In genomic region chr2:168450977-168451376, GRCm38 (mm10) we compare ENCODE assay signal across 8 mouse cellular contexts.
DNase-seq lines count a peak whose midpoint lies in the region; ATAC-seq lines count a peak whose summit lies in the region.

No protein-coding gene starts in this region.

- peaks cover 3% of the 10 kb centered on the region; the same call in 1 of the 2 replicates for H3K4me1 ChIP-seq in midbrain, embryonic 11.5 days (ENCODE audit: control insufficient read depth, insufficient read depth, low read length)
- H3K4me1 ChIP-seq in midbrain, embryonic 16.5 days (ENCODE audit: control insufficient read depth, insufficient read depth, low read length), result no peaks in the 10 kb centered on the region
- H3K4me1 ChIP-seq in embryonic facial prominence, embryonic 15.5 days, result peaks cover 27% of the 10 kb centered on the region

- H3K27me3 ChIP-seq in midbrain, embryonic 11.5 days (ENCODE audit: control insufficient read depth, insufficient read depth, low read length), result no peaks in the 10 kb centered on the region
- H3K27me3 ChIP-seq in midbrain, embryonic 16.5 days (ENCODE audit: control insufficient read depth, insufficient read depth, low read depth, low read length), result no peaks in the 10 kb centered on the region
- no peaks in the 10 kb centered on the region for H3K27me3 ChIP-seq in embryonic facial prominence, embryonic 15.5 days

- H3K36me3 ChIP-seq in midbrain, embryonic 11.5 days (ENCODE audit: control insufficient read depth, insufficient read depth, low read length), result no peaks in the 10 kb centered on the region
- H3K36me3 ChIP-seq in midbrain, embryonic 16.5 days (ENCODE audit: control insufficient read depth, insufficient read depth, low read length), result no peaks in the 10 kb centered on the region
- H3K36me3 ChIP-seq in embryonic facial prominence, embryonic 15.5 days, result no peaks in the 10 kb centered on the region

- peak; percentile 66 to 75 for DNase-seq in cerebellum, postnatal 14 days
- no peak for DNase-seq in cerebellum, adult 9-10 months
- DNase-seq in midbrain, embryonic 11.5 days (ENCODE audit: low spot score, missing footprints), result peak; percentile 96
- DNase-seq in retina, postnatal 7 days (ENCODE audit: low read depth, low spot score), result peak; percentile 37
- no peak for DNase-seq in urinary bladder, adult 2 months (ENCODE audit: low spot score)
- DNase-seq in frontal cortex, postnatal 36 days (ENCODE audit: low spot score in 2 of 2), result no peak

- 14% methylated on average over 3 of the region's 3 CpGs for WGBS in midbrain, embryonic 11.5 days
- 11% methylated on average over 3 of the region's 3 CpGs for WGBS in midbrain, embryonic 16.5 days
- WGBS in embryonic facial prominence, embryonic 15.5 days, result 15% methylated on average over 3 of the region's 3 CpGs

- ATAC-seq in midbrain, embryonic 11.5 days (ENCODE audit: low FRiP score), result no peak
- ATAC-seq in midbrain, embryonic 16.5 days, result no peak
- no peak for ATAC-seq in embryonic facial prominence, embryonic 15.5 days (ENCODE audit: insufficient number of reproducible peaks, low FRiP score, low TSS enrichment, low read depth)

- no peaks in the 10 kb centered on the region for H3K9me3 ChIP-seq in midbrain, embryonic 11.5 days (ENCODE audit: control insufficient read depth, low read length)
- no peaks in the 10 kb centered on the region for H3K9me3 ChIP-seq in midbrain, embryonic 16.5 days (replicated peaks; ENCODE audit: control insufficient read depth, low read length, poor library complexity, severe bottlenecking)
- no peaks in the 10 kb centered on the region for H3K9me3 ChIP-seq in embryonic facial prominence, embryonic 15.5 days (replicated peaks)

- H3K4me3 ChIP-seq in midbrain, embryonic 11.5 days (ENCODE audit: low read depth, low read length), result no peak overlapping the region
- no peak overlapping the region for H3K4me3 ChIP-seq in midbrain, embryonic 16.5 days (ENCODE audit: low read depth, low read length)
- no peak overlapping the region for H3K4me3 ChIP-seq in embryonic facial prominence, embryonic 15.5 days (replicated peaks)

- H3K27ac ChIP-seq in midbrain, embryonic 11.5 days (ENCODE audit: low read depth, low read length), result no peak overlapping the region
- H3K27ac ChIP-seq in midbrain, embryonic 16.5 days (ENCODE audit: low read length), result no peak overlapping the region
- H3K27ac ChIP-seq in embryonic facial prominence, embryonic 15.5 days (replicated peaks), result peak overlapping the region; percentile 92

- no peak overlapping the region for H3K4me2 ChIP-seq in midbrain, embryonic 11.5 days
- H3K4me2 ChIP-seq in midbrain, embryonic 16.5 days (ENCODE audit: low read length), result no peak overlapping the region
- H3K4me2 ChIP-seq in embryonic facial prominence, embryonic 15.5 days (replicated peaks), result no peak overlapping the region

- H3K9ac ChIP-seq in midbrain, embryonic 11.5 days (ENCODE audit: low read length), result no peak overlapping the region
- no peak overlapping the region for H3K9ac ChIP-seq in midbrain, embryonic 16.5 days (ENCODE audit: low read depth, low read length)
- H3K9ac ChIP-seq in embryonic facial prominence, embryonic 15.5 days, result no peak overlapping the region

Comparison
In these comparisons a context has a peak if more than half of its experiments do, and no peak if none do; other contexts are left out.
1. DNase-seq: peak in cerebellum, postnatal 14 days (2 of 2), midbrain, embryonic 11.5 days (single experiment) and retina, postnatal 7 days (single experiment); none in cerebellum, adult 9-10 months (single experiment), urinary bladder, adult 2 months (single experiment) and frontal cortex, postnatal 36 days (0 of 2).